Mouse (Mus musculus) granulocyte monocyte progenitor cell, adult 5-6 weeks (primary cell): ENCODE measurements around the gene Neurl4. TPM values are rescaled to one million over a fixed set of nuclear protein-coding genes. Genes with fewer than 3 reads are reported as not detected.
"Not testable (repeated sequence)": the region's sequence is repeated elsewhere in the genome, so short reads cannot be mapped to it uniquely, and the experiment has no call there.

Experiments
- ATAC-seq: replicated peaks from 2 replicates; pipeline ENCODE4 v1.8.0; 2016; ENCODE audit warnings: mild to moderate bottlenecking, moderate TSS enrichment, inconsistent platforms; ENCODE audit not compliant: poor library complexity, severe bottlenecking
- total RNA-seq, 2 experiments: library from RNA; stranded (forward) in 1 of 2; stranded (reverse) in 1 of 2; fragments of 200-712, 200-1000 nt in 1 of 2; fragments of >200 nt in 1 of 2; fragmentation: Nextera tagmentation in 1 of 2; gene quantifications; 2 replicates each; pipeline ENCODE4 v1.2.3; 2014 to 2017

Neurl4 gene
- total RNA-seq, 2 experiments from 2014 or later, result 27.5 to 32.0 TPM

DNA sequence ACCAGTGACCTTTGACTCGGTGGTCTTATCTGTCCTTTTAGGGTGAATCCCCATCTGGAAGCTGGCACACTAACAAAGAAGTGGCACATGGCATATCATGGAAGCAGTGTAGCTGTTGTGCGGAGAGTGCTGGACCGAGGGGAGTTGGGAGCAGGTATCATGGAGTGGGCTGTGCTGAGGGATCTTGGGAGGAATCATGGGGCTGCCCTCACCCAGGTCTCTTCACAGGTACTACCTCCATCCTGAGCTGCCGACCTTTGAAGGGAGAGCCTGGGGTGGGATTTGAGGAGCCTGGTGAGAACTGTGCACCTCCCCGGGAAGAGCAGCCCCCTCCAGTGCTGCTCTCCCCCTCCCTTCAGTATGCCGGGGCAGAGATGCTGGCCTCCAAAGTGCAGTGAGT is 10.8 kb downstream of the Neurl4 start:
- ATAC-seq, result no peak

DNA sequence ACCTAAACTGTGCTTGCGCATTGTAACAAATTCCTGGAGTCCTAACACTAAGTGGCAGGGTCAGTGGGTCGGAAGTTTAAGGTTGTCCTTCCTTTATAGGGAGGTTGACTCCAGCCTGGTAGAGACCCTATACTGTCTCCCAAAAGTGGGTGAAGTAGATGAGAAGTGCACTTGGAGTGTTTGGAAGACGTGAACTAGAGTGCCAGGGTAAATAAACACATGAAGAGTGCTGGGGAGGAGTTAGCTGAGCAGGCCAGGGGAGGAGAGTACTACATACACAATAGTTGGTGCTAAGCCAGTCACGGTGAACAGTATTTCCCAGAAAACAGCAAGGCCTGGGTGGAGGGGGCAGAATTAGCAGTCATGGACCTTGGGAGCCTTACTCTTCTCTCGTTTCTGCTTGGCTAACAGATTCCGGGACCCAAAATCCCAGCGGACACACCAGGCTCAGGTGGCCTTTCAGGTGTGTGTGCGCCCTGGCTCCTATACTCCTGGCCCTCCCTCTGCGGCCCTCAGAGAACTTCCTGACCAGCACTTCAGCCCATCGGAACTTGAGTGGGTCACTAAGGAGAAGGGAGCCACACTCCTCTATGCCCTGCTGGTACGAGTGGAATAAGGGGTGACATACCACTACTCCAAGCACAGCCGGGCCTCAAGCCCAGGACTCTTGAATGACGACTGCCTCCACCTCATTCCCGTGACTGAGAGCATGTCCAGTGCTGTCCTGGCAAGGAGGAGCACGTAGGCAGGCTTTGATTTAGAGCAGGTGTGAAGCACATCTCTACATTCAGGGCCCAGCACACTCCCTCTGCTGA is 12.1 kb downstream of the Neurl4 start:
- no peak for ATAC-seq

DNA sequence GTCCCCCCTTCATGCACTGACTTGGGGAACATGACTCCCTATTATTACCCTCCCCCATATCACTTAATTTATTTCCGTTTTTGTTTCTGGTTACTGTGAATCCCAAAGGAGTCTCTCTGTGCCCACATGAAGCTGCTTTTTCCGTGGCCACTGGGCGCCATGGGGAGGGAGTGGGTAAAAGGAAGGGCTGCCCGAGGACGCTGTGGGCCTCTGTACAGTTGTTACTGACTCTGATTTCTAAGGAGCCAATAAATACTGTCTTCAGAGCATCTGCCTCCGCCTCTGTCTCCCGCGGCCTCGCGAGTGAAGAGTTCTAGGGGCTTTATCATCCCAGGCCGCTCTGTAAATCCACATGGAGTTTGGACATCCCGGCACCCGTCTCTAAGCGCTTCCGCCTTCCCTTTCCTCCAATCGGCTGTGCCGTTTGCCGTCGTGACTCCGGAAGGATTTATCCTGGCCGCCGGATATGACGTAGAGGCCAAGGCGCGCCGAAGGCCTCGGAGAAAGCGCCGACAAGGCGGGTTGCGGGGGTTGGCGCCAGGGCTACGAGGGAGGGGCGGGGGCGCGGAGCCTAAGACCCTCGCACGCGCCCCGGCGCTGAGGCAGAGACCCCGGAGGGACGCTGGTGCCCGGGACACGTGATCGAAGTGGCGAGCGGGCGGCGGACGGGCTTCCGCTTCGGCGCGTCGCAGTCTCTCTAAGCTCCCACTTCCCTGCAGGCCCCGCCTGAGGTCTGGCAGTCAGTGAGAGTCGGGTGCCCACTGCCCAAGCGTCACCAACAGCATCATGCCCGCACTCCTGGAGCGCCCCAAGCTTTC is 12.9 kb downstream of the Neurl4 start, which contains the start of gene Gps2:
Gene Gps2 (plus strand): TSS at position 335 of the 818 bp plus-strand sequence.
- ATAC-seq, result peak; percentile 67

DNA sequence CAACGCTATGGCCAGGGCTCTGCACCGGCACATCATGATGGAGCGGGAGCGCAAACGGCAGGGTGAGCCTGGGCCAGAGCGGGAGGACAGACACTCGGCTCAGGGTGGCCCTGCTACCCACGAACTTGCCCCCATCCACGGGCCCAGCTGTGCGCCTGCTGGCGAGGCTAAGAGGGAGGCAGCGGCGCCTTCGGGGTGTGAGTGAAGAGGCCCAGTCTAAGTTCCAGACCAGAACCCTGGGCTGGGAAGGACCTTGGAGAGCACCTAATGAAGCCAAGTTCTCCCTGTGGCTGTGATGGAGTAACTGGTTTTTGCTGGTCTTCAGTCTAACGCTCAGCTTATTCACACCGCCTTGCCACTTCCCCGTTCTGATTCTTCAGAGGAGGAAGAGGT is 13.5 kb downstream of the Neurl4 start:
- ATAC-seq, result peak; percentile 38

DNA sequence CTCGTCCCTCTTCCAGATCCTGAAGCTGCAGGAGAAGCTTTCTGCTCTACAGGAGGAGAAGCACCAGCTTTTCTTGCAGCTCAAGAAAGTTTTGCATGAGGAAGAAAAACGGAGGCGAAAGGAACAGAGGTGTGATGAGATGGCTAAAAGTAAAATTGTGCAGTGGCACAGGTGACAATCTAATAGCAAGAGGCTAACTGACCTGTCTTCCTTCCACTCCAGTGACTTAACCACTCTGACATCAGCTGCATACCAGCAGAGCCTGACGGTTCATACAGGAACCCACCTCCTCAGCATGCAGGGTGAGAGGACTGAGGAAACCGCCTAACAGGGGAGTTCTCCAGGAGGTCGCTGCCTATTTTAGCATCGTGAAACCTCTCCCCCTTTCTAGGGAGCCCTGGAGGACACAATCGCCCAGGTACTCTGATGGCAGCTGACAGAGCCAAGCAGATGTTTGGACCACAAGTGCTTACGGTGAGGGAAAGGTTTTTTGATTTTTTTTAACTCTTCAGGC is 14.1 kb downstream of the Neurl4 start:
- ATAC-seq, result no peak

DNA sequence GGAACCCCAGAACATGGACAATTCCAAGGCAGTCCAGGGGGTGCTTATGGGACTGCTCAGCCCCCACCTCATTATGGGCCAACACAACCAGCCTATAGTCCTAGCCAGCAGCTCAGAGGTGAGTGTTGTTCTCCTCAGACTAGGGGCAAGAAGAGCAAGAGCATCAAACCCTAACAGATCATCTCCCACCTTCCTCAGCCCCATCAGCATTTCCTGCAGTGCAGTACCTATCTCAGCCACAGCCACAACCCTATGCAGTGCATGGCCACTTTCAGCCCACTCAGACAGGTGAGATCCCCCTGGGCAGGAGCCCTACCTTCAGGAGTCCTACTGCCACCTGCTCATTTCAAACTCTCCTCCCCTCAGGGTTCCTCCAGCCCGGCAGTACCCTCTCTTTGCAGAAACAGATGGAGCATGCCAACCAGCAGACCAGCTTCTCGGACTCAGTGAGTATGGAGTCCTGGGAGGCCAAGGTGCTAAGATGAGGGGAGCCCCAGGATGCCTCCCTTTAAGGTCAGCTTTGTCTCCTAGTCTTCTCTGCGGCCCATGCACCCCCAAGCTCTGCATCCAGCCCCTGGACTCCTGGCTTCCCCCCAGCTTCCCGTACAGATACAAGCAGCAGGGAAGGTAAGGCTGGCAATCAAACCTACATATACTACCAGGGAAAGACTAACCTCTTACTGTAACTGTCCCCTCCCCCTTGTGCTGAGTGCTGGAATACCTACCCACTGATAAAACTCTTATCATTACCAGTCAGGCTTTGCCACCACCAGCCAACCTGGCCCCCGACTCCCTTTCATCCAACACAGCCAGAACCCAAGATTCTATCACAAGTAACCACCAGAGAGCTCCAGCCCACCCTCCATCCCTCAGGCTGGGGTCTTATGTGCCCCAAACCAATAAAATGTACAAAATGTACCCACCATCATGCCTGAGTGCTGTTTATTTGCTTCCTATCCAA is 15.1 kb downstream of the Neurl4 start:
- no peak for ATAC-seq

DNA sequence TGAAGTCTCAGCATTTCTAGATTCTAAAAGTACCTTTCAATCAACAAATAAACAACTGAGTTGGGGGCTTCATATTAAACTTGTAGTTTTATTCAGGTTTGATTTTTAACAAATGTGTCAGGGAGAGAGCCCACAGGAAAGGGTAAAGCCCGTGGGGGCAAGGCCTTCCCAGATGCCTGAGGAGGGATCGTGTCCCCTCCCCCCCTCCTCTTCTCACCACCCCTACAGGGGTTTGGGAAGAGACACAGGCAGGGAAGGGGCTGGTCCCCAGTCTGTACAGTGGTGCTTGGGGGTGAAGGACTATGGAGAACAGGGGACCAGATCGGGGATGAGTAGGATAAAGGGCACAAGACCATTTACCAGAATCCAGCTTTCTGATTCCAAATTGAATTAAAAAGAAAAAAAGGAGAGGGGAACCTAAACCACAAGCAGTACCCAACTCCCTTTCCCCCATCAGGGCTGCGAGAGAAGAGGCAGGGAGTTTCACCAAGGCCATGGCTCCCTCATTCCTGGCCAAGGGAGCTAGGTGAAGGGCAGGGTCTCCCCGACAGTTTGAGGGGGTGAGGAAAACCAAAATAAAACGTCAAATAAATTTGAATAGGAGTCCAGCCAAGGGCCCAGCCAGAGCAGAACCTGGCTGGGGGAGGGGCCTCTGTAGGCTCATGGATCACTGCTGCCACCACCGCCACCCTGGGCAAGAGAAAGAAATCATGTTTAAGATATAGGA is 15.9 kb downstream of the Neurl4 start:
- not testable (repeated sequence) for ATAC-seq

DNA sequence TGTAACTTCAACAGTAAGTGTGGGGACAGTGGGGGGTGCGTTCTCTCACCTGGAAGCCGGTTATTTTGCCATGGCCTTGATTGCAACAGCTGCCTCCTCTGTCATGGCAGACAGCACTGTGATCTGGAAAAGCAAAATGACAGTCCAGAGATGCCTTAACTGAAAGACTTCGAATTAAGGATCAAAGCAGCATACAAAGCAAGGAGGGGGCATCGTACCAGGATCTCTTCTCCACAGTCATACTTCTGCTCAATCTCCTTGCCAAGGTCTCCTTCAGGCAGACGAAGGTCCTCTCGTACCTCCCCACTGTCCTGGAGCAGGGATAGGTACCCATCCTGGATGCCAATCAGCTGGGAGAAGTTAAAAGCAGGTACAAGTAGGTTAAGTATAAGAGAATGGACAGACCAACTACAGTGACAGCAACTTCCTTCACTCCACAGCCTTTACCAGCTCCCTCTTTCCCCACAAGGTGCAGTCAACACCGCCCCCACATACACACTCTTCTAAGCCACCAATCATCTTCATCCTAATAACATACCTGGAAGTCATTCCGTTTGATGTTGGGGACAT is 16.6 kb downstream of the Neurl4 start:
- no peak for ATAC-seq

DNA sequence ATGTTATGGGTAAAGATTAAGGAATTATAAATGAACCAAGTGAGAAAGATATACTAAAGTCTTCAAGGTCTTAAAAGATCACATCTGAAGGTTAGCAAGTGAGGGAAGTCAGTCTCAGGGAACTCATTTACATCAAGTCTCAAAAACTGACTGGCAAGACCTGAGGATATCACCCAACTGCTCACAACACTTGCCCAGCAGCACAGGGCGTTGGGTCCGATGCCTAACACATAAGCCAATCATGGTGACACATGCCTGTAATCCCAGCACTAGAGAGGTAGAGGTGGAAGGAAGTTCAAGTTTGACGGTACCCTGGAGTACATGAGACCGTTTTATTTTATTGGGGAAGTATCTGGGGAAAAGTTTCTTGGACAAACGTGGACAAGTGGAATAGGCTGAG is 17.2 kb downstream of the Neurl4 start:
- no peak for ATAC-seq

DNA sequence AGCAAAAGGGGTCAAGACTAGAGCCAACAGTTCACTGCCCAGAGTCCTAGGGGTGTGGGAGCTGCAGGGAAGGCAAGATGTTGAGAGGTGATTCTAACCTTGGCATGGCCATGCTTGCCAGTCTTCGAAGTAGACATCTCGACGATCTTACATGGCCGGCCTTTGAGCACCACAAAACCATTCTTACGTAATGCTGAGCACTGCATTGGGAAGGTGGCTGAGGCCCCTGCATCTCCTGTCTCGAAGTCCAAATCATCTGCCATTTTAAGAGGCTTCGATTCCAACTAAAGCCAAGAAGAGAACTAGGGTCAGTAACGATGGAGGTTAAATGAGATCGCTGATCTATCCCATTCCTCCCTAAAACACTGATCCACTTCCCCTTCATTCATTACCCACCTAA is 18.2 kb downstream of the Neurl4 start:
- no peak for ATAC-seq

DNA sequence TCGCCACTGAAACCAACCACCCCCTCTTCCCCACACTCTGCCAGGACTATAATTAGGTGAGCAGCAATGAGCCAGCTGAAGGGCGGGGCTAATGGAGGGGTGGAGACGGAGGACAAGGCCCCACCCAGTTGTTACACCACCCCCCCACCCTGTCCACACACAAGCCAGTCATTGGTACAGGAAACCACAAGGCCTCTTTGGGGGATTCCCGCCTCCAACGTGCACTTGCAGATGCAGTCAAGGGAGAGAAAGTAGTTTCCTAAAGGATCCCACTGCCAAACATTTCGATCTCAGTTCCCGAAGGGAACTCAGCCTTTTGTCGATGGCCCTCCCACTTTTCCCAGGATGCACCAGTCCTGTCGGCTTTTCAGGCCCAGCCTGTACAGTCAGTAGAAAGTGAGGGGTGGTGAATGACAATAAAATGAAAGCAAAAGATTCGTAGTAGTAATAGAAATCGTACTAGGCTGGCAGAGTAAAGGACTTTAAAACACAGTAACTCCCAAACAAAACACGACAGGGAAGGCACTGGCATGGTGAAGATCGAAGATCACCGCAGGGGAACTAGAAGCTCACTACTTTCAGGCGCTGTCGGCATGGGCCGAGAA is 18.9 kb downstream of the Neurl4 start:
- ATAC-seq, result peak; percentile 53

DNA sequence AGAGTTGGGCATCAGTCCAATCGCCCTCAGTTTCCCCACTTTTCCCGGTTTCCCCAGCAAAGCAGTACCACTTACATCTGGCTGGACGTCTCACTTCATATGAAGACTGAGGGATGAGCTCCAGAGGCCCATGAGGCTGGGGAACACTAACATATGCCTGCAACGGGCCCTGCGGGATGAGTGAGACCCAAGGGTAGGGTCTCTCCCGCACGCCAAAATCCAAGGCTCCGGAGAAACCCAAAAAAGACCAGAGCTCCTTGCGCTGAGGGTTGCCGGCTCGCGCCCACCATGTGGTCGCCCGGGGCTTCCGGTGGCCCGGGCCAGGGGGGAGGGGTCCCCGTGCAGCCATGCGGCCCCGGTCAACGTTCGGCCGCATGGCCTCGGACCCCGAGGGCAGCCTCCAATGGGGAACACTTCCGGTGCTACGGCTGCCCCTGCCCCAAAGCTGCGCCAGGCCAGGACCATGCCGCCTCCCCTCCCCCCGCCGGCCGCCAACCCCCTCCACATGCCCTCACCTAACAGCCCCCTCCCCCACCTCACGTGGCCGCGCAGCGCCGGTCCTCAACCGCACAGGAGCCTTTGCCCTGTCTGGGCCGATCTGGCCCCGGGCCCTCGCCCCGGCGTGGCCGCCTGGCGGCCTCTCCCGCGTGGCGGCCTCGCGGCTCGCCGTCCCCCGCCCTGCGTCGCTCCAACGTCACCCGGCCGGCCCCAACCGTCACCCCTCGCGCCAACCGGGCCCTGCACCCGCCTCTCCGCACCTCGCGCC is 19.6 kb downstream of the Neurl4 start:
- peak; percentile 2 for ATAC-seq

DNA sequence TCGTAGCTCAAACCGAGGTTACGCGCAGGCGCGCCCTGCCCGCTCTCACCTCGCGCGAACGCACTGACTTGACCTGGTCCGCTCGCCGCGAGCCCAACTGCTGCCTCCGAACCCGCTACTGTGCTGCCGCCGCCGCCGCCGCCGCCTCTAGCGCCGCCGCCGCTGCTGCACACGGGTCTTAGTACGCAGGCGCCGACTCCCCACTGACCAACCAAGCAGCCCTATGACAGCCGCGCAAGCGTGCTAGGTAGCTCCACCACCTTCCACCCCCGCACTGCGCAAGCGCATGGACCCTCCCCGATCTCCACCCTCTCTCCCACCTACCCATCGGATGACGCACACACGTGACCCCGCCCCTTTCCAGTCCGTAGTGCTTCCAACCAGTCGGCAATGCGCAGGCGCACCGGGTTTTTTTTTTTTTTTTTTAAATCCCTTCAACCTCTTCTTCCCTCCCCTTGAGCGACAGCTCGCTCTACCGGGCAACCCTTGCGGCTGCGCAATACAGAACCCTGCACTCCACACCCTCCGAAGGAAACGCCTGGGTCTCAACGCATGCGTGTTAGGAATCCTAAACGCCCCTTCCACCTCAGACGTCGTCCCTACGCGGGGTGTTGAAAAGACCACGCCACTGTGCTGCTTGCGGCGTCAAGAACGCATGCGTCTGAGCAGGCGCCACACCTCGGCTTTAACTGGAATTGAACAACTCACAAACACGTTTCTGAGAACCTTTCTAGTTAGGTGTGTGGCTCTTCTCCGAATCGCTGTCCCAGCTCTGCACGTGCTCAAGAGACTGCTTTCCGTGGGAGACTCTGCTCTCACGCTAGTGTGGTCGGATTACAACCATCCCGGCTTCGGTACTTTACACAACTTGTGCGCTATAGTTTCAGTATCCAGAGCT is 20.5 kb downstream of the Neurl4 start, which contains the start of gene Eif5a:
Gene Eif5a (minus strand): TSS at position 845 of the 898 bp plus-strand sequence.
- ATAC-seq, result peak; percentile 71

DNA sequence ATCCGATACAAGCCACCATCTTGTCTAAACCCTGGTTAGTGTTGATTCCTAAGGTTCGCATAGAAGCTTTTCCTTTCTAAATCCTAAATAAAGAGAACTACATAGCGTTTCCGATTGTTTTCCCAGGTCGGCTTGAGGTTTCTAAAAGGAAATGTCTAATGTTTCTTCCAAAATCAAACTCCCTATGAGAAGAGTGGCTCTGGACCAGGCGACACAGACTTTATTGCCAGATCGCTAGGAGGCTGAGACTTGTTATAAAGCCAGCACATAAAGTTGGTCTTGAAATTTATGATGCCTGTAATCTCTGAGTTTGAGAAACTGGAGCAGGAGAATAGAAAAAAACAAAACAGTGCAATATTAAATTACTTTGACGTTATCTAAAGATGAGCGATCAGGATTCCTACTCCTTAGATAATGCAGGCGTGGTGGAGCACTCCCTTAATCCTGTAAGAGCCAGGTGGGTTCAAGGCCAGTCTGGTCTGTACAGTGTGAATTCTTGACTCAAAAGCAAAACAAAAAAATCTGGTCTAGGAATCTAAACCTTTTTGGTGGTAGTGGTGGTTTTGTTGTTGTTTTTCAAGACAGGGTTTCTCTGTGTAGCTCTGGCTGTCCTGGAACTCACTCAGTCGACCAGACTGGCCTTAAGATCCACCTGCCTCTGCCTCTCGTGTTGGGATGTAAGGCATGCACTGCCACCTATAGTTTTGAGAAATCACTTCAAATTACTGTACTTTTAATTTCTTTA is 21.3 kb downstream of the Neurl4 start:
- ATAC-seq, result no peak

DNA sequence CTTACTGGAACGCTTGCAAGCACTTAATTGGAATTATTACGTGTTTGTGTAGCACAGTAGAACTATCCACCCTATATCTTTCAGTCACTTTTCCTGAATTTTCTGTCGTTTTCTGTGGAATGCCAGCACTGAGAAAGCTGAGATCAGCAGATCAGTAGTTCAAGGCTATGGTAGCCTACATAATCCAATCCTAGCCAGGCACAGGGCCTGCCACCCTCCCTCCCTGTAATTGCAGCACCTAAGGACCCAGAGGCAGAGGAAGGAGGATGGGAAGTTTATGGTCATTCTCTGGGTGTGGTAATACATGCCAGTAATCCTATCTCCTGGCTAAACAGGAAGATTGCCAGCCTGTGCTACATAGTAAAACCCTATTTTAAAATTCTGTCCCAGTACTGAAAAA is 21.9 kb downstream of the Neurl4 start:
- no peak for ATAC-seq

DNA sequence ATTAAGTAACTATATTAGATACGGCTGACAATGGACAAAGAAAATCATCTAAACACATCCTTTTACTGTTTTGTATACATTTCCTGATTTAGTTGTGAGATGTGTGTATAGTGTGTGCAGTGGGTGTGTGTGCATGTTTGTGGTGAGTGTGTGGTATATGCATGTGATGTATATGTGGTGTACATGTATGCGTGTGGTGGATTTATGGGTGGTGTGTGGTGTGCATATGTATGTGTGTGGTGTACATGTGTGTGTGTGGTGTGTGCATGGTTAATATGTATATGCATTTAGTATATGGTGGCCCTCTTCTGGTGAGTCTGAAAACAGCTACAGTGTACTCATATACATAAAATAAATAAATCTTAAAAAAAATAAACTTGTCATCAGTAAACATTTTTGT is 26.6 kb downstream of the Neurl4 start:
- ATAC-seq, result no peak
